Mouse (Mus musculus) liver, embryonic 14.5 days (tissue): ENCODE measurements around the gene Ncam1. TPM values are rescaled to one million over a fixed set of nuclear protein-coding genes. Genes with fewer than 3 reads are reported as not detected.

Source experiments
- ATAC-seq: fragments of 200-750 bp; cut with Nextera tagmentation; 2 replicates; pipeline ENCODE4 v1.8.0; 2017; ENCODE audit warnings: moderate number of reproducible peaks, mild to moderate bottlenecking, moderate library complexity; ENCODE audit not compliant: insufficient read depth
- DNase-seq, 3 experiments: peaks; one replicate each; pipeline ENCODE4 v3.0.0-alpha.2; 2012 to 2013; ENCODE audit warnings: low read depth in 3 of 3, low spot score in 3 of 3
- H3K27ac ChIP-seq: fragments of 300-500 bp; sonication (generic); 2 replicates; pipeline ENCODE4 v1.5.1; 2014; ENCODE audit warnings: moderate library complexity, mild to moderate bottlenecking, control low read depth, inconsistent platforms
- H3K27me3 ChIP-seq: fragments of 300-500 bp; sonication (generic); 2 replicates; pipeline ENCODE4 v1.6.1; 2014; ENCODE audit warnings: mild to moderate bottlenecking, low read length, moderate library complexity; ENCODE audit not compliant: control insufficient read depth, insufficient read depth
- H3K36me3 ChIP-seq: fragments of 300-500 bp; sonication (generic); replicated peaks from 2 replicates; pipeline ENCODE4 v1.6.1; 2014; ENCODE audit warnings: low read depth; ENCODE audit not compliant: control insufficient read depth, insufficient read depth
- H3K4me1 ChIP-seq, 2 experiments: fragments of 200-500 bp in 1 of 2; fragments of 300-500 bp in 1 of 2; sonication (generic) in 1 of 2; replicated peaks; 2 replicates each; pipeline ENCODE4 v1.6.1; 2012 to 2014; ENCODE audit warnings: antibody characterized with exemption in 1 of 2, inconsistent platforms in 1 of 2, low read length in 1 of 2; ENCODE audit not compliant: control insufficient read depth in 2 of 2, insufficient read depth in 2 of 2
- H3K4me2 ChIP-seq: fragments of 300-500 bp; sonication (generic); 2 replicates; pipeline ENCODE4 v1.6.1; 2014; ENCODE audit warnings: low read depth, mild to moderate bottlenecking, control low read depth, moderate library complexity
- H3K4me3 ChIP-seq, 2 experiments: fragments of 200-500 bp in 1 of 2; fragments of 300-500 bp in 1 of 2; sonication (generic) in 1 of 2; 2 replicates each; pipeline ENCODE4 v1.5.1; 2012 to 2014; ENCODE audit warnings: low read depth in 2 of 2, low read length in 2 of 2, mild to moderate bottlenecking in 2 of 2, control low read depth in 1 of 2, inconsistent platforms in 1 of 2, moderate library complexity in 1 of 2; ENCODE audit not compliant: insufficient read depth in 1 of 2
- H3K9ac ChIP-seq: fragments of 300-500 bp; sonication (generic); replicated peaks from 2 replicates; pipeline ENCODE4 v1.6.1; 2014; ENCODE audit warnings: mild to moderate bottlenecking, control low read depth, moderate library complexity
- H3K9me3 ChIP-seq: fragments of 300-500 bp; sonication (generic); 2 replicates; pipeline ENCODE4 v1.6.1; 2016; ENCODE audit warnings: low read length, mixed read lengths; ENCODE audit not compliant: control insufficient read depth
- CTCF ChIP-seq: IDR thresholded peaks from 2 replicates; pipeline ENCODE4 v1.5.1; 2016; ENCODE audit warnings: antibody characterized with exemption, low read depth, control low read depth
- EP300 ChIP-seq: IDR thresholded peaks from 2 replicates; pipeline ENCODE4 v1.6.1; 2016; ENCODE audit warnings: antibody characterized with exemption, low read depth
- WGBS: fragments of 180-500 bp; shearing (Covaris S2); extraction: QIAGEN DNeasy Blood & Tissue Kit; methylation state at CpG from one replicate; pipeline ENCODE4 v1.1.7; 2014; ENCODE audit not compliant: insufficient replicate concordance; 5-methylcytosine and 5-hydroxymethylcytosine counted together
- polyA plus RNA-seq, 2 experiments: library from polyadenylated mRNA; depleted of rRNA in 1 of 2; stranded (reverse) in 1 of 2; unstranded in 1 of 2; fragments of >200 nt; fragmentation: Nextera tagmentation in 1 of 2; extraction: Ambion mirVana in 1 of 2; gene quantifications; 2 replicates each; pipeline versions ENCODE4 v1.2.1 to v1.2.3; 2012 to 2014

Gene Ncam1
- polyA plus RNA-seq, 2 experiments, result 0.60 to 1.9 TPM

DNA sequence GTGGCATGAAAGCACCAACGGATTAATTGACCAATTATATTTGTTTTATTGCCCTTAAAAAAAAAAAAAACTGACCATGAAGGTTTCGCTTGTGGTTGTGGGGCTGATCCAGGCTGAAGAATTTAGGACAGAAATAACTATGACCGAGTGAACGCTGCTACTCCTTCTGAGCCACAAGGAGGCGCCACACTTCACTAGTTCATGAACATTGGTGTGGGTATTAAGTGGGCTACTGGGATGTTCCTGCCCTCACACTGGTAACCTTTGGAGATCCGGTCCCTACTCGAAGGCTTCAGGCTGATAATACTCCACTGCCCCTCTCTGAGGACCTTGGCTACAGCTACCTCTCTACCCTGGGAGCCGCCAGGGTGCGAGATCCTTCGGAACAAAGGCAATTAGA lies 269.8 kb downstream of the Ncam1 start:
- Histone ChIP-seq H3K9ac (no peak overlapping the region), H3K27ac (no peak overlapping the region), H3K4me1 (no peaks in the 10 kb centered on the region), H3K9me3 (no peaks in the 10 kb centered on the region), H3K27me3 (no peaks in the 10 kb centered on the region), H3K4me2 (no peak overlapping the region), H3K36me3 (no peaks in the 10 kb centered on the region), H3K4me3 (no peak overlapping the region)
- ATAC-seq, result no peak
- 40% methylated on average over 10 of the region's 10 CpGs for WGBS
- TF ChIP-seq CTCF (peak; percentile 48), EP300 (no peak)
- no peak for DNase-seq

- Histone ChIP-seq H3K9ac (no peak overlapping the region), H3K4me2 (no peak overlapping the region), H3K4me1 (no peaks in the 10 kb centered on the region), H3K27me3 (no peaks in the 10 kb centered on the region), H3K9me3 (no peaks in the 10 kb centered on the region), H3K4me3 (no peak overlapping the region), H3K27ac (no peak overlapping the region), H3K36me3 (no peaks in the 10 kb centered on the region)
- DNase-seq (no peak), ATAC-seq (no peak)
- no peak for TF ChIP-seq EP300
- no peak for TF ChIP-seq CTCF
- WGBS, result 59% methylated on average over 5 of the region's 5 CpGs
Measured at GRCm38 (mm10) chr9:49528026-49528425, 270.7 kb downstream of the Ncam1 start.

DNA sequence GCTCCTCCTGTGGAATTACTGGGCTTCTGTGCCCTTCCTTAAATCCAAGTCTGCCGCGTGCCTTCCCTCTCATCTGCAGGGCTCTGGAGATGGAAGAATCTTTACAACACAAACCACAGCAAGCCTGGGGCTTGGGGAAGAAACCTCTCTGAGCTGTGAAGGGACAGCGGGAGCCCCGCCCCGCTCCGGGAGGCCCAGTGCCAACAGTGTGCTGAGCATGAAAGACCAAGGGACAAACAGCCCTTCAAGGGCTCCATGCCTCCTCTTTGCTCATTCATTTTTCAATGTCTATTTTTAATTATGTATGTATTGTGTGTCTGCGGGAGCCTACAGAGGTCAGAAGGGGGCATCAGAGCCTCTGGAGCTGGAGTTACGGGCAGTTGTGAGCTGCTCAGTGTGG lies 271.4 kb downstream of the Ncam1 start:
- Histone ChIP-seq H3K27me3 (no peaks in the 10 kb centered on the region), H3K4me1 (no peaks in the 10 kb centered on the region), H3K9ac (no peak overlapping the region), H3K27ac (no peak overlapping the region), H3K9me3 (no peaks in the 10 kb centered on the region), H3K4me3 (no peak overlapping the region), H3K4me2 (no peak overlapping the region), H3K36me3 (no peaks in the 10 kb centered on the region)
- 72% methylated on average over 8 of the region's 8 CpGs for WGBS
- no peak for ATAC-seq
- DNase-seq, result no peak
- no peak for TF ChIP-seq CTCF
- no peak for TF ChIP-seq EP300

- TF ChIP-seq EP300 (no peak), CTCF (no peak)
- no peak overlapping the region for H3K27ac ChIP-seq
- H3K36me3 ChIP-seq, result no peaks in the 10 kb centered on the region
- H3K27me3 ChIP-seq, result no peaks in the 10 kb centered on the region
- no peak overlapping the region for H3K4me3 ChIP-seq
- no peak for ATAC-seq
- H3K9me3 ChIP-seq, result no peaks in the 10 kb centered on the region
- H3K9ac ChIP-seq, result no peak overlapping the region
- H3K4me2 ChIP-seq, result no peak overlapping the region
- H3K4me1 ChIP-seq, result no peaks in the 10 kb centered on the region
- no peak for DNase-seq
- 56% methylated on average over 9 of the region's 9 CpGs for WGBS
Measured at GRCm38 (mm10) chr9:49524721-49525120, 274.0 kb downstream of the Ncam1 start.

DNA sequence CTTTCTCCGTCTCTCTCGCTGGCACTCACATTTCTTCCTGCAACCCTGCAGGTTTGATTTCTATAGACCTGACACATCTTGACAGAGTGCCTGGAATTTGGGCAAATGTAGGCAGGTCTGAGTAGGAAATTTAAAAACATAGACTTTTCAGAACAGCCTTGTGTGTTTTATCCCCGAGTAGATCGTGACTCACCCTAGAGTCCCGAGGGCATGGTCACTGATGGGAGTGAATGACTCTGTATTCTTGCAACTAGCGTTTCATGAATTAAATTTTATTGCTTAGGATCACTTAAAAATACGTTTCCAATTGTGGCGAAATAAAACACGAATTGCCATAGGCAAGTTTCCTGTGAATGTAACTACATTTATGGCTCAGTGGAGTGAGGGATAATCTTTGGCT lies 274.8 kb downstream of the Ncam1 start:
- Histone ChIP-seq H3K27ac (no peak overlapping the region), H3K9ac (no peak overlapping the region), H3K36me3 (no peaks in the 10 kb centered on the region), H3K27me3 (no peaks in the 10 kb centered on the region), H3K4me2 (no peak overlapping the region), H3K9me3 (no peaks in the 10 kb centered on the region), H3K4me3 (no peak overlapping the region), H3K4me1 (no peaks in the 10 kb centered on the region)
- WGBS, result 64% methylated on average over 9 of the region's 9 CpGs
- TF ChIP-seq EP300 (no peak), CTCF (no peak)
- ATAC-seq, result no peak
- DNase-seq, result no peak

- WGBS, result 47% methylated on average over 2 of the region's 2 CpGs
Measured at GRCm38 (mm10) chr9:49514306-49514705, 284.4 kb downstream of the Ncam1 start.

More at GRCm38 (mm10) chr9:49514306-49514705, 284.4 kb downstream of the Ncam1 start:
- Histone ChIP-seq H3K36me3 (no peaks in the 10 kb centered on the region), H3K4me2 (no peak overlapping the region), H3K27ac (no peak overlapping the region), H3K9me3 (no peaks in the 10 kb centered on the region), H3K4me1 (no peaks in the 10 kb centered on the region), H3K27me3 (no peaks in the 10 kb centered on the region), H3K9ac (no peak overlapping the region), H3K4me3 (no peak overlapping the region)
- no peak for TF ChIP-seq CTCF
- no peak for TF ChIP-seq EP300
- ATAC-seq (no peak), DNase-seq (no peak)
